Mouse (Mus musculus) right cerebral cortex, postnatal 4 days (tissue): Measurements from ENCODE around the gene Sf3b1.
"Not testable (repeated sequence)": the region's sequence is repeated elsewhere in the genome, so short reads cannot be mapped to it uniquely, and the experiment has no call there.

Source experiments
- DNase-seq: peaks from one replicate; pipeline ENCODE4 v3.0.0-alpha.2; 2022

Gene Sf3b1

DNA sequence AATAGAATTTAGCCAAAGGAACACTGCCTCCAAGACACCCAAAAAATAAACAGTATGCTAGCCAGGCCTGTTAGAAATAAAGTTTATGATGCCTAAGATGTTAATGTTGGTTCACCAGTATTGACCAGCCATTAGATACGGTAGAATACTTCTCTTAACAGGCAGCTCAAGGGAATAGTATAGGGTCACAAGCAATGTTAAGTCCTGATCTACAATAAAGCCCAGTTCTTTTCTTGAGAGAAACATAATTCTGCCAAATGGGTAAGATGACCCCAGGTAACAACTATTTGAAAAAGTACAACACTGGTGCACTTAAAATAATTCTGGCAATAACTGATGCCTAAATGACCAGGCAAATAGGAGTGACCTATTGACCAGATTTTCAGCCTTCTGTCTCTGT, 685 bp upstream of the Sf3b1 start:
- no peak for DNase-seq

DNA sequence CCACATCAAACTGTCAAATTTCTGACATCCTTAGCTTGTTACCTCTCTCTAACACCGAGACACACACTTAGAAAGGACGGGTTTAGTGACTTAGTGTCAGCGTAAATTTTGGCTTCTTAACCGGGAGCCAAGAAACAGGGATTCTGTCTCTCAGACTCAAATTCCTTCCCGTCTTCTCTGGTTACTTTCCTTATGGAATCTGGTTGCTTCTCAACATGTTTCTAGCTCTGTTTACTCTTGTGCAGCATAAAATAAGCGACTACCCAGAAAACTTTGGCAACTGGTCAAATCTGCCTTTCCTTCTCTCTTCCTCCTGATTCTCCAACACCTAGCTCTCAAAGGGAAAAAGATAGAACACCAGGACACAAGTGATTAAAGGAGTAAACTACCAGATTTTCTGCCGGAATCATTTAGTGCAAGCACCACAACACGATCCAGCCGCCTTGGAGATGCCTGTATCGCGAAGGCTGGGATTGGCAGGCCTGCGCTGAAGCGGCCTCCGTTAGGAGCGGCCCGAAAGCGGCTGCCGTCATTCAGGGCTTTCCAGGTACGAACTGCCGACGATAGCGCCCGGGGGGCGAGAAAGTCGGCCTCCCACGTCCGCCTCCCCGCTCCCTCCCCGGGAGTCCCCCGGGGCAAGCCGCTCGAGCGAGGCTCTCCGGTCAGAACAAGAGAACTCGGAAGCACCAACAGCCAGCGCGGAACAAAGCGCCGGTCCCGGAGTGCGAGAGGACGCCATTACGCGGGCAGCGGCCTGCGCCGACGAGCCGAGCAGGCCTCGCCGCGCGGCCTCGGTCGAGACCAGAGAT, 633 bp downstream of the Sf3b1 start:
- DNase-seq = no peak

DNA sequence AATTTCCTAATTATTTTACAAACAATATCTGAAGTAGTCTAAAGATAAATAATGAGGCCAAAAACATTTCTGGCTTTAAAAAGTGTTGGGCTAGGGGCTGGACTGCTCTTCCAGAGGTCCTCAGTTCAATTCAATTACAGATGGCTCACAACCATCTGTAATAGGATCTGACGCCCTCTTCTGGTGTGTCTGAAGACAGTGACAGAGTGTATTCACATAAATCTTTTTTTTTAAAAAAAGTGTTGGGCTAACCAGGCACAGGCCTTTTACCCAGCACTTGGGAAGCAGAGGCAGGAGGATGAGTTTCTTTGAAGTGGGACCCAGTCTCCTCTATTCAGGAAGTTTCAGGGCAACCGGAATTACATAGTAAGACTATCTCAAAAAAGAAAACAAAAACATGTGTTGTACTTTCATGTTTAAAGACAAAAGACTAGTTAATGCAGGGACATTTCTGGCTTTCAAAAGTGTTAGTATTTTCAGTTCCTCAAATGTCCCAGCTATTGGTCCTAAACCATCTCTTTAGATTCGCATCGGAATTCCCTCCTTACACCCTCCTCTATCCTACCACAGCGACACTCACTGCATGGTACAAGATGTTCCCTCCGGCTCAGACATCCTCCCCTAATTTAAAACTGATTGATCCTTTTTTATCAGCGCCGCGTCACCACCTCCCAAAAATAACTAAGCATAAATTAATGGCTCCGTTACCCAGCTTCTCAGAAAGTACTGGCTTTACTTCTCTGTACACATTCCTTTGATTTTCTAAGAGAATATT, 1.4 kb downstream of the Sf3b1 start:
- no peak for DNase-seq

DNA sequence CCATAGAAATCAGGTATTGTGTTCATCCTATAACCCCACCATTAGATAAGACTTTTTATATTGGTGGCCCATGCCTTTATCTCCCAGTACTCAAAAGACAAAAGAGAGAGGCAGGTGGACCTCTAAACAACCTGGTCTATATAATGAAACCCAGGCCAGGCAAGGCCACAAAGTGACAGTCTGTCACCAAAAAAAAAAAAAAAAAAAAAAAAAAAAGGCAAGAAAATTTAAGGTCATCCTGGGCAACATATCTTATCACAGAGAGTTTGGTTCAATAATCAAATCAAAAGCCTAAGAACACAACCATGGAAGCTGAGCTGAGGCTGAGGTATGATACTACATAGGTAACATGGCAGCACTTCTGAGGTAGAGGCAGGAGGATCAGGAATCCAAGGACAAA, 5.4 kb downstream of the Sf3b1 start:
- DNase-seq = no peak

DNA sequence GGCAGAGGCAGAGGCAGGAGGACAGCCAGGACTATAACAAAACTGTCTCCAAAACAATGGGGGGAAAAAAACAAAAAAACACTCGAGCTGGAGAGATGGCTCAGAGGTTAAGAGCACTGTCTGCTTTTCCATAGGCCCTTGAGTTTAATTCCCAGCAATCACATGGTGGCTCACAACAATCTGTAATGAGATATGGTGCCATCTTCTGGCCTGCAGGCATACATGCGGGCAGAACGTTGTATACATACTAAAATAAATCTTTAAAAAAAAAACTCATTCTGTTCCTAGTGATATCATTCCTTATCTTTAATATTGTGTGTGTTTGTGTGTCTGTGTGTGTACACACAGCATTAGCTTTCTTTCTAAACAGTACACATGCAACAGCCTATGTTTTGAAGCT, 14.8 kb downstream of the Sf3b1 start:
- DNase-seq = no peak

DNA sequence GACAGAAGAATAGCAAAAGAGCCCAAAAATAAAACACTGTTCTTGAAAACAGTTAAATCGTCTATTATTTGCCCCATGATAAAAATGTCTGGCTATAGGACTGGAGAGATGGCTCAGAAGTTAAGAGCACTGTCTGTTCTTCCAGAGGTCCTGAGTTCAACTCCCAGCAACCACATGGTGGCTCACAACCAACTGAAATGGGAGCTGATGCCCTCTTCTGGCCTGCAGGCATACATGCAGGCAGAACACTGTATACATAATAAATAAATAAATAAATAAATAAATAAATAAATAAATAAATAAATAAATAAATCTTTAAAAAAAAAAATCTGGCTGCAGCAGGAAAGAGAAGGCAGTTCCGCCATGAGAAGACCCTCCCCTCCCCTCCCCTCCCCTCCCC, 19.0 kb downstream of the Sf3b1 start:
- DNase-seq = not testable (repeated sequence)

DNA sequence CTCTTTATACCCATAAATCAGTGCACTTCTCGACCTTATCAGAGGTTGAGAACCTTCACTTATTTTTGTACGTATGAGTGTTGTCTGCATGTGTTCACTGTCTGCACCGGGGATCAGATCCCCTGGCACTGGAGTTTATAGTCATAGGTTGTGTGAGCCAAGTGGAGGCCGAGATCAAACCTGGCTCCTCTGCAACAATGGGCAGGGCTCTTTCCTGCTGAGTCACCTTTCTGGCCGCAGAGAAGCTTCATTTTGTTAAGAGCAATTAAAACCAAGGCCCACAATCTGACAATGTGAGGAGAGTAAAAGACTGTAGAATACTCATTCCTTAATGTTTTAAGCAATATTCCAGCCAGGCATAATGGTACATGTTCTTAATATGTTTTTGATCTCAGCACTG, 33.7 kb downstream of the Sf3b1 start:
- DNase-seq = no peak

DNA sequence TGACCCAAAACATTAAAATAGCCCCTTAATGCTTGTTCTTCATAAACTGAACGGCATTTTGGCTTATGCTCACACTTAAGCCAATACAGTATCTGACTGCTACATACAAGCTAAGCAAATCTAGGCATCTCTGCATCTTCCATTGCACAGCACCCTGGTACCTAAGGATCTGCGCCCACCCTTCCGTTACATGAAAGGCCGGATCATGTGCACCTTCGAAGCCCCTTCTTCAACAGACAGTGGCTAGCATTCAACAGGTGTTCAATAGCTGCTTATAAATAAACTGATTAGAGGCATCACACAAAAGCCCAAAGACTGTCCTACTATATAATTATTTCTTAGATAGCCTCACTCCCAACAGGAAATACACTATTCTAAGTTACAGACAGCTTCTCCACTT, 41.0 kb downstream of the Sf3b1 start:
- no peak for DNase-seq

- DNase-seq = no peak
These were observed 41.5 kb downstream of the Sf3b1 start for GRCm38 (mm10) chr1:54985831-54986230.

DNA sequence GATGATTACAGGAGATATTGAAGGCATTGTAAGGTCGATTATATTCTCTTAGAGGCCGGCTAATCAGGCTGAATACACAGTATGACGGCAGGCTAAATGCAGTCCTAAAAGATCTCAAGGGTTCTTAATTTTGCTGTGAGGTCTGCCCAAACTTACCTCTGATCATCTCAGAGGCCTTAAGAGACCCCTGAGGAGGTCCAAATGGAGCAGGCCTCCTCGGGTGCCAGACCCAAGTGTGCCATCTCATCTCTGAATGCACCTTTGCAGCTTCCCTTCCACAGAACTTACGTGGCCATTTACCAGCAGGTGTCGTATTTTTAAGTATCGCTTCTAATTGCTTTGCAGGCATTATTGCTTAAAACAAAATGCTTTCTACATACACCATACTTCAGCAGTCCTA, 43.1 kb downstream of the Sf3b1 start:
- DNase-seq = no peak

GRCm38 (mm10) chr1:54983339-54983738, 43.9 kb downstream of the Sf3b1 start:
- DNase-seq = no peak

DNA sequence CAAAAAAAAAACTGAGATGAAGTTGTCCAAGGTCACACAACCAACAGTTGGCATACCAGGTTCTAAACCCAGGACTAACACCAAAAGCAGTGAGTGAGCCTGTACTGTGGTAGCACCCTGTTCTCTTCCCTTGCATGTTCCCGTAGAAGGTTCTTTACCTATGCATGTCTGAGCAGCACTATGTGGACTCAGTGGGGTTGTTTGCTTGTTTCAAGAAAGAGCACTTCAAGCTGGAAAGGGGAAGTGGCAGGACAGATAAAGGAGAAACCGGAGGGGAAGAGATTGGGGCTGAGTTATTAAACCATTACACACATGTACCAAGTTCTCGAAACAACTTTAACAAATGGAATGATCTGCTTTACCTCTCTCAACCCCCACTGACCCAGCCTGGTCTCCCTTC, 44.6 kb downstream of the Sf3b1 start:
- no peak for DNase-seq

DNA sequence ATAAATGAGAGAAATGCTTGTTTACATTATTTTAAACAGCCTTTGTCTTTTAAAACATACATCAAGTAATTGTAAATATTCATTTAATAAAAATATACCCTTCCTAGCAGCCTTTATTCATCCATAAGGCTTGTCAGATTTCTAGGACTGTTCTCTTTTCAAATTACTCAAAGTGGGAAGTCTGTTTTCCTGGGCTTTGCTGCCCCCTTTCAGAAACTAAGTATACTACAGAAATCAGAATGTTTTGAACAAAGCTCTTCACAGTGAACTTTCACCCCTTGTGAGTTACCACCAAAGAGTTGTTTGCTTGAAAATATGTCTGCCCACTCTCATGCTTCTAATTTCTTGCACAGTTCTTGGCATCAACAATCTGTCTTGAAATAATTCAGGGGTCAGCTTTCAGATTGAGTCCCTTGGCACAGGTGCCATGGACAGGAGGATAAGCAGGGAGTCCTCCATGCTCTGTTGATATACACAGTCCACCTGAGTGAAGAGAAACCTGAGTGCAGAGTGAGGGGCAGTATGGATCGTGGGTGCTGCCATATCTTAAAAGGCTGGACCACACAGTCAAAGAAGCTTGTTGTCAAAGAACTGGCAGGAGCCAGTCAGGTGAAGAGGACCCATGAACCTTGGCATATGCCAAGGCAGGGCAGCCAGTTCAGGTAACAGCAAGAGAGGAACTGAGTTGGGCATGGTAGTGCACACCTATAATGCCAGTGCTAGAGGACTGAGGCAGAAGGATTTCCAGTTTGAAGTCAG, 47.9 kb downstream of the Sf3b1 start:
- no peak for DNase-seq

GRCm38 (mm10) chr1:54971687-54972404, 55.4 kb downstream of the Sf3b1 start:
- no peak for DNase-seq

GRCm38 (mm10) chr1:54966858-54967257, 60.4 kb downstream of the Sf3b1 start:
- DNase-seq = no peak

DNA sequence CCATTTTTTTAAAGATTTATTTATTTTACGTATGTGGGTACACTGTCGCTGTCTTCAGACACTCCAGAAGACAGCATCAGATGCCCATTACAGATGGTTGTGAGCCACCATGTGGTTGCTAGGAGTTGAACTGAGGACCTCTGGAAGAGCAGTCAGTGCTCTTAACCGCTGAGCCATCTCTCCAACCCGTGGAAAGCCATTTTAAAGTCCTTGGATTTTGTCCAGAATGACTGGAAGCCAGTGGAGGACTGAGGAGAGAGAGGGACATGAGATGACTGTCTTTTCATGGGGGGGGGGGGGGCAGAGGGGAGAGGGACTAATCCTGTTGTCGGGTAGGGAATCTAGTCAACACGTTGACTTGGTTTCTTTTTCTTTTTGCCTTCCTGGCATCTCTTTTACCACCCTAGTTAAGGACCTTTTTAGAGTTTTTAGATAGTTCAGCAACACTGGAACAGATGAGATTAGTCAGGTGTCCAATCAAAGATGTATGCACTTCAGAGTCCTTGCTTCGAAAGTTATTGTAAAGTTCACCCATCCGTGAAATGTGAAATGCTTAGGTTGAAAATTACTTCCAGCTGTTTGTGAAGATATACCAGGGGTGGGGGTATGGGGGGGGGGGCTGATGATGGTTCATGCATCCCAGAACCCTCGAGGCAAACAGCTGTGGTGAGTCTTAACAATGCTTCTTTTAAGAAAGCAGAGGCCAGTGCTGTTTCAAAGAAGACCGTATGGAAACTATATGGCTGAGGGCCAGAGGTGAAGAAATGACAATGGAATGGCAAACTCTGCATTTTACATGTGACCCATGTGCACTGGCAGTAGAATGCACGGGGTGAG, 61.9 kb downstream of the Sf3b1 start:
- no peak for DNase-seq

- DNase-seq = no peak
These were observed 65.6 kb downstream of the Sf3b1 start for GRCm38 (mm10) chr1:54961724-54962123.

DNA sequence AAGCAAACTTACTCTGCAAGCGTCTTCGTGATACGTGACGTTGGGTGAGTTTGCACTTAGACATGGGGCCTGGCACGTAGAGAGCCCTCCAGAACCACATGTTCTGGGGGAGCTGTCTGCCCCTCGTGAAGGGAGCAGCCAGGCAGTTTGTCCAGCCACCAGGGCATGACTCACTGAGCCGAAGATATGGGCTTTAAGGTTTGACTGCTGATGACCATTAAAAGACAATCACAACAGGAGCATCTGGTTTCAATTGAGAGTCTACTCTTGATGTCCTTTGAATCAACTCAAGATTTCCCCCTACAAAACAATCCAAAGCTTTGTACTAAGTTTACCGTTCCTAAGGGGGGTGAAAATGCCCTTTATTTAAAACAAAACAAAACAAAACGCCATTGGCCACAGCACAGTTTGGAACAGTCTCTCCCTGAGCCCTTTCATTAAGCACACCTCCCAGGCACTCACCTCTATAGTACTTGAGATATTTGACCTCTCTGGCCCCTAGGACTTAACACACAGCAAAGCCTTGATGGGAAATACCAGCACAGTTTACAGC, 66.6 kb downstream of the Sf3b1 start:
- DNase-seq = no peak

DNA sequence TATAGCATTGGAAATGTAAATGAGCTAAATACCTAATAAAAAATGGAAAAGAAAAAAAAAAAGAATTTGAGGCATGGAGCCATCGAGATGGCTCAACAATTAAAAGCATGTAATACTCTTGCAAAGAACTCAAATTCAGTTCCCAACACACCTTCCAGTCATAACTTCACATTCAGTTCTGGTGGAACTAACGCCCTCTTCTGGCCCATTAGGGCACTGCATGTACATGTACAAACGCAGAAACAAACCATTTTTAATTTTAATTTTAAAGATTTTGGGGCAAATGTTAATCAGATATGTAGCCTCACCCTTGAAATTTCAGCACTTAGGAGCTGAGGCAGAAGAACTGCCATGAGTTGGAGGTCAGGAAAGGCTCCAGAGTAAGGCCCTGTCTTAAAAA, 68.8 kb downstream of the Sf3b1 start:
- no peak for DNase-seq

DNA sequence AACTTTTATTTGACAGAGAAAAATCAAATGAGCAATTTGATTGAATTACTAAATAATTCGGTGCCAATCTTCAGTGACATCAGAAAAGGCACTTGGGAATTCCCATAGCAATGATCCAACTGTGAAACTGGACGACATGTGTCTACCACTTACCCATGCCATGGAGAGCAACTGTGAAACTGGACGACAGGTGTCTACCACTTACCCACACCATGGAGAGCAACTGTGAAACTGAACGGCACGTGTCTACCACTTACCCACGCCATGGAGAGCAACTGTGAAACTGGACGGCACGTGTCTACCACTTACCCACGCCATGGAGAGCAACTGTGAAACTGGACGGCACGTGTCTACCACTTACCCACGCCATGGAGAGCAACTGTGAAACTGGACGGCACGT, 70.3 kb downstream of the Sf3b1 start:
- DNase-seq = not testable (repeated sequence)

DNA sequence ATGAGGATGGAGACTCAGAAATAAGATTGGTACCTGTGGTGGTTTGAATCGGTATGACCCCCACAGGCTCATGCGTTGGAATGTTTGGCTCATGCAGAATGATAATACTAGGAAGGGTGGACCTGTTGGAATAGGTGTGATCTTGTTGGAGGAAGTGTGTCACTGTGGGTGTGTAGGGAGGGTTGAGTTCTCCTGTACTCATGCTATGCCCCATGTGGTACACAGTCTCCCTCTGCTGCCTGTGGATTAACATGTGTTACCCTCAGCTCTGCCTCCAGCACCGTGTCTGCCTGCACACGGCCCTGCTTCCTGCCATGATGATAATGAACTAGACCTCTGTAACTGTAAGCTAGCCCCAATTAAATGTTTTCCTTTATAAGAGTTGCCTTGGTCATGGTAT, 72.4 kb downstream of the Sf3b1 start:
- no peak for DNase-seq

DNA sequence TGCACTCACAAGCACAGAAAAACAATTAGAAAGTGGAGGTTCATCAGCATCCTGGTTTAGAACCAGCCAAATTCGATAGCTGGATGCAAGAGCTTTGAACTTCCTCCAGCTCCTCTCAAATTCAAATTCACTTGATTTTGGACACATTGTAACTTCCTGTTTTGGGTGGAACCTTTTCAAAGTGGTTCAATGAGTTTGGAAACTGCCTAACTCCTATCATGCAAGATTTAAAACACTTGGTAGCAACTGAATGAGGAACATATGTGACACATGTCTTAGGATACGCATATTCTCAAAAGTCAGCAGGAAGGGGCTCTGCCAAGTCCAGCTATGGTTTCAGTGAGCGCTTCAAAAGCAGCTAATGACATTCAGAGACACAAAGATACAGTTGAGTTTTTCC, 82.6 kb downstream of the Sf3b1 start:
- DNase-seq = no peak
